Mouse (Mus musculus) adrenal gland, postnatal 10 days (tissue): ENCODE measurements around the gene Ccl1. TPM values are rescaled to one million over a fixed set of nuclear protein-coding genes. Genes with fewer than 3 reads are reported as not detected.

Source experiments
- DNase-seq: peaks from one replicate; pipeline ENCODE4 v3.0.0; 2021; ENCODE audit warnings: mixed read lengths
- total RNA-seq, 2 experiments: library from RNA; stranded (reverse); gene quantifications; 2 replicates each; pipeline ENCODE4 v1.2.3; 2021

Ccl1 gene
- total RNA-seq, 2 experiments from 2014 or later, result not detected

- DNase-seq, result no peak
Observed at GRCm38 (mm10) chr11:82205221-82205620, 100.3 kb downstream of the Ccl1 start.

GRCm38 (mm10) chr11:82203706-82204105 lies 101.8 kb downstream of the Ccl1 start:
- DNase-seq, result no peak

- DNase-seq, result no peak
Observed at GRCm38 (mm10) chr11:82197774-82198173, 107.7 kb downstream of the Ccl1 start.

GRCm38 (mm10) chr11:82194980-82195379 lies 110.5 kb downstream of the Ccl1 start:
- no peak for DNase-seq

GRCm38 (mm10) chr11:82193826-82194225 lies 111.7 kb downstream of the Ccl1 start:
- no peak for DNase-seq

- DNase-seq, result no peak
Observed at GRCm38 (mm10) chr11:82189782-82190563, 115.5 kb downstream of the Ccl1 start.

- no peak for DNase-seq
Observed at GRCm38 (mm10) chr11:82185684-82186083, 119.8 kb downstream of the Ccl1 start.

- DNase-seq, result no peak
Observed at GRCm38 (mm10) chr11:82183281-82183935, 122.1 kb downstream of the Ccl1 start.

GRCm38 (mm10) chr11:82182401-82182800 lies 123.1 kb downstream of the Ccl1 start:
- no peak for DNase-seq

- DNase-seq, result peak; percentile 30
Observed at GRCm38 (mm10) chr11:82181331-82181730, 124.2 kb downstream of the Ccl1 start.

GRCm38 (mm10) chr11:82178161-82178560 lies 127.3 kb downstream of the Ccl1 start:
- no peak for DNase-seq

GRCm38 (mm10) chr11:82177711-82178110 lies 127.8 kb downstream of the Ccl1 start:
- DNase-seq, result peak; percentile 54

- peak; percentile 84 for DNase-seq
Observed at GRCm38 (mm10) chr11:82174794-82175193, 130.7 kb downstream of the Ccl1 start.

- DNase-seq, result no peak
Observed at GRCm38 (mm10) chr11:82173491-82173890, 132.0 kb downstream of the Ccl1 start.

- peak; percentile 23 for DNase-seq
Observed at GRCm38 (mm10) chr11:82171316-82172071, 134.0 kb downstream of the Ccl1 start.

GRCm38 (mm10) chr11:82169456-82169855 lies 136.0 kb downstream of the Ccl1 start:
- no peak for DNase-seq

- no peak for DNase-seq
Observed at GRCm38 (mm10) chr11:82168308-82168707, 137.2 kb downstream of the Ccl1 start.

- DNase-seq, result no peak
Observed at GRCm38 (mm10) chr11:82163285-82163684, 142.2 kb downstream of the Ccl1 start.

- DNase-seq, result no peak
Observed at GRCm38 (mm10) chr11:82159126-82159525, 146.4 kb downstream of the Ccl1 start.

- DNase-seq, result no peak
Observed at GRCm38 (mm10) chr11:82139492-82140094, 165.9 kb downstream of the Ccl1 start.

- peak; percentile 2 for DNase-seq
Observed at GRCm38 (mm10) chr11:82136196-82136595, 169.3 kb downstream of the Ccl1 start.

- no peak for DNase-seq
Observed at GRCm38 (mm10) chr11:82132977-82133376, 172.5 kb downstream of the Ccl1 start.
